Mouse (Mus musculus): ENCODE measurements around the gene Gm15319.
"Not testable (repeated sequence)": the region's sequence is repeated elsewhere in the genome, so short reads cannot be mapped to it uniquely, and the experiment has no call there.

The Gm15319 gene

DNA sequence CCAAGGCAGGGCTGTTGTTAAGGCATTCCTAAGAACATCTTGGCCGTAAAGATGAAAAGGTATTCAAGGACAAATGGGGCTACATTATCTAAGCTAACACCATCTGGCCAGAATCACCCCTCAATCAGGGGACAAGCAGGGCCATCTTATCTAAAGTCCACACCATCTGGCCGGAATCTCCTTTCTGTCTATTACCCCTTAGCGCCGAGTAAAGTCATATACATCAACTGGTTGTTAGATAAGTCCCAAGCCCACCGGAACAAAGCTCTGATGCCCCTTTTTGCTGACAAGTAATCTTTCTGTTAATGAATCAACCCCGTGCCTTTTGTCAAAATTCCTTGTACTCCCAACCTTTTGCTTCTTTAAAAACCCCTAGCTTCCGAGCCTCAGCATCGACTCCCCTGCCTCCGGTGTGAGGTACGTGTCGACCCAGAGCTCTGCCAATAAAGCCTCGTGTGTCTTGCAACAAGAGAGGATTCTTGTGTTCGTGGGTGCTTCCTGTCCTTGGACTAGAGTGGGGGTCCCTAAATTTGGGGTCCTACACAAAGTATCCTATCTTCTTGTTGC is 65.0 kb downstream of the Gm15319 start:
- CTCF ChIA-PET, POLR2A ChIA-PET: not testable (repeated sequence)

DNA sequence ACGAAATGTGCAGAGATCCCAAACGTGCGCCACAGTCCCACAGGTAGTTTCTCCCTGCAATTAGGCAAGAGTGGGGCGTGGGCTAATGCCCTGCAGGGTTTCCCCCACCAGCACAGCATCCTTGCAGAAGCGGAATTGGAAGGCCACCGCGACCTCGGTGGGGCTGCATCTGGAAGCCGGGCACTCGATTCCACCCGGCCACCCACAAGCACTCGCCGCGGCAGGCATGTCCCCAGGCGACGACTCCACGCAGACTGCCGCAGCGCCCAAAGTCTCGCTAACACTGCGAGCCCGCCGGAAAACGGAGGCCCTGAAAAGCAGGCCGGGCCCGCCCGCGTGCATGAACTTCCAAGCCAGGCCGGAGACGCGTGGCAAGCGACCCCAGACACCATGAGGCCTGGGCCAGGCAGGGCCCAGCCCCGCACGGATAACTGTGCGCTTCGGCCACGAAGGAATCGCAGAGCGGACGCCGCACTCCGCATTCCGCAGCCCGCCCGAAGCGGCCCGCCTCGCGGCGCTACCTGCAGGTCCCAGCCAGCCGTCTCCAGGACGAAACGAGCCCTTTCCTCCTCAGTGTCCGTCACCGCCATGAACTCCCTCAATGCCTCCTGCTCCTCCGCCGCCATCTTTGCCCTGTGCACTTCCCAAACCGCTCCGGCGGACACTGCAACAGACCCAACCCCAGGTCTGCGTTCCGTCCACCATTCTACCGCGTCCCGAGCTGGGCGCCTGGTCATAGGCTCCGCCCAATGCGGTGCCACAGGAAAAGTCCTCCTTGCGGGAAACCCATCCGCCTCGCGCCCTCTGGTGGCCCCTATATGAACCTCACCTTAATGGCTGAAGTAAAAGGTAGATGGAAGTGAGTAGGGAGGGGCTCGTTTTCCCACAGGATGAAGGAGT is 66.0 kb downstream of the Gm15319 start:
- CTCF ChIA-PET, POLR2A ChIA-PET: not testable (repeated sequence)

DNA sequence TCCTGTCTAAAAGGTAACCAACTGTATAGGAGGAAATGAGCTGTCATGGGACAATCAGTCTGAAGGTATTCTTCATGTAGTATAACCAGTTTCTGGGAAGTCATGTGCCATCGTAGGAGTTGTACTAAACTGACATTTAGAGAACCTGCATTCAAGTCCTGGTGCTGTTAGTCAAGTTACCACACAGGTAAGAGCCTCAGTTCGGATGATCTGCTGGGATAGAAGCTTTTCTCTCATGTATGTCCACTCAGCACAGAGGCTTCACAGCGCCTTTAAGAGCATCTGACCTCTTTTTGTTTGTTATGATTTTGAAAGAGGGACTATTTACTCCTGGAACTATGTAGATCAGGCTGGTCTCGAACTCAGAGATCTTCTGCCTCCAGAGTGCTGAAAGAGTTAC is 67.1 kb downstream of the Gm15319 start:
- CTCF ChIA-PET, POLR2A ChIA-PET: not testable (repeated sequence)

DNA sequence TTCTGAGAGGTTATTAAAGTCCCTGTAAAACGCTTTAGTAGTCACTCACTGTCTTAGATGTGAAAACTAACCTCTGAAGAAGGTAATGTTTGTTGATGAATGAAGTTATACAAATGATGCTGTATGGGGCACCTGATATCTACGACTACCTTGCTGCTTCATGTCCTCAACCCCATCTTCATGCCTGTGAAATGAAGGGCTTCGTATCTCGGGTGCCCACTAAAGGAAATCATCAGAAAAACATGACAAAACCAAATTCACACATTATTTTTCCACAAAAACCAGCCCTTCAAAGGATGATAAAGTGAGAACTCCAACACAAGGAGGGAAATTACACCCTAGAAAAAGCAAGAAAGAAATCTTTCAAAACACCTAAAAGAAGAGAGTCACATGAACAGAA is 68.2 kb downstream of the Gm15319 start:
- CTCF ChIA-PET, POLR2A ChIA-PET: not testable (repeated sequence)

DNA sequence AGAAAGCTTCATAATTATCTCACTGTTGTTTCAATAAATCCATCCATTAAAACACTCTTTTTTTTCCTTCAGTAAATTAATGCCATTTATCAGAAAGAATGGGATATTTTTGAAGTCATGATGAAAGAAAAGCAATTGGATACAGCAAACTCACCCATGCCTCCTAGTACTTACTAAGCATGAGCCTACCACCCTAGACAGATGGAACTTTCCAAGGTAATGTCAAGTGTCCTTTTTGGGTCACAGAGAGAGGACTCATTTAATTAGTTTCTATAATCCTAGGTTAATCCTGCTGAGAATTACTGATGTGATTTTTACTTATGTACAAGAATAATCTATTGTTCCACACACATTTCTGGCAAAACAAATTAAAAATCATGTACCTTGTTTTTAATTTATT is 69.0 kb downstream of the Gm15319 start:
- CTCF ChIA-PET, POLR2A ChIA-PET: not testable (repeated sequence)

DNA sequence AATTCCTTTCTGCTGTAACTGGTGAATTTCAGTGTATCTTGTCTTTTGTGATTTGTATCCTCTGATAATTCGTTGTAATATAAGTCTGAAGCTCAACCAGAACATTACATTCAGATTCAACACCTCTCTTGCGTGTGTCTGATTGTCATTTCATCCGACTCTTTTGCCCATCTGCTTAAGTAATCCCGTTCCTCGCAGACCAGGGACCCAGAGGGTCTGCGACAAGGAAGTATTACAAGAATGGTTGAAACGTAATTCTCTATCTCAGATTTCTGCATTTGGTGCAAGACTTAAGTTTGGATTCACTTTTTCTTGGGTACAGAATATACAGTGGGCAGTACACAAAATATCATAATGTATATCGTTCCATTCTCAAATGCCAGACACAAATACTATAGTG is 73.0 kb downstream of the Gm15319 start:
- CTCF ChIA-PET, POLR2A ChIA-PET: not testable (repeated sequence)

DNA sequence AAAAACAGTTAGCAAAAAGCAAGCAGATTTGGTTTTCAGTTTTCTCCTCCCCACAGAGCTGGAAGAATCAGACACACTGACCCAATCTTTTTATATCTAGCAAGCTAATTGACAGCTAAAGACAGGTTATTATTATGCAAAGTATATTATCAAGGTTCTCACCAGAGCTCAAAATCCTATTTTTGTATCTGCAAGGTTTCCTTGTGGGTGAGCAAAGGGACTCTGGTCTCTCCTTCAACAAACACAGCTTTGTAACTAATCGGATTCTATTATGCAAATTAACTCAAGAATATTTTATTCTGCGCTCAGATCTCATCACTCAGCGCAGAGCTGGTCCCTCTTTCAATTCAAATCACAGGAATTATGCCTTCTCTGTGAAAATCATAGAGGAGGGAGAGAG is 74.1 kb downstream of the Gm15319 start:
- CTCF ChIA-PET, POLR2A ChIA-PET: not testable (repeated sequence)

DNA sequence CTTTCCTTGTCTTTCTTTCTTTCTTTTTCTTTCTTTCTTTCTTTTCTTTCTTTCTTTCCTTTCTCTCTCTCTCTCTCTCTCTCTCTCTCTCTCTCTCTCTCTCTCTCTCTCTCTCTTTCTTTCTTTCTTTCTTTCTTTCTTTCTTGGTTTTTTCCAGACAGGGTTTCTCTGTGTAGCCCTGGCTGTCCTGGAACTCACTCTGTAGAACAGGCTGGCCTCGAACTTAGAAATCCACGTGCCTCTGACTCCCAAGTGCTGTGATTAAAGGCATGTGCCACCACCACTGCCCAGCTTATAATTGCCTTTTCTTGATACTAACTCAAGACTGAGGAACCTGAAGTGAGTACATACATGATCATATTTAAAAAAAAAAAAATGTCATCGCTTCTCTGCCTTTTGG is 75.3 kb downstream of the Gm15319 start:
- CTCF ChIA-PET: interaction anchor here in 1 of 4 experiments (0.6 kb wide), 1 partner anchor 700 kb away, joined by 3 read pairs; no protein-coding TSS in a partner anchor
- POLR2A ChIA-PET: not testable (repeated sequence)
